Mouse (Mus musculus): ENCODE results near the gene Cntfr.

The Cntfr gene

DNA sequence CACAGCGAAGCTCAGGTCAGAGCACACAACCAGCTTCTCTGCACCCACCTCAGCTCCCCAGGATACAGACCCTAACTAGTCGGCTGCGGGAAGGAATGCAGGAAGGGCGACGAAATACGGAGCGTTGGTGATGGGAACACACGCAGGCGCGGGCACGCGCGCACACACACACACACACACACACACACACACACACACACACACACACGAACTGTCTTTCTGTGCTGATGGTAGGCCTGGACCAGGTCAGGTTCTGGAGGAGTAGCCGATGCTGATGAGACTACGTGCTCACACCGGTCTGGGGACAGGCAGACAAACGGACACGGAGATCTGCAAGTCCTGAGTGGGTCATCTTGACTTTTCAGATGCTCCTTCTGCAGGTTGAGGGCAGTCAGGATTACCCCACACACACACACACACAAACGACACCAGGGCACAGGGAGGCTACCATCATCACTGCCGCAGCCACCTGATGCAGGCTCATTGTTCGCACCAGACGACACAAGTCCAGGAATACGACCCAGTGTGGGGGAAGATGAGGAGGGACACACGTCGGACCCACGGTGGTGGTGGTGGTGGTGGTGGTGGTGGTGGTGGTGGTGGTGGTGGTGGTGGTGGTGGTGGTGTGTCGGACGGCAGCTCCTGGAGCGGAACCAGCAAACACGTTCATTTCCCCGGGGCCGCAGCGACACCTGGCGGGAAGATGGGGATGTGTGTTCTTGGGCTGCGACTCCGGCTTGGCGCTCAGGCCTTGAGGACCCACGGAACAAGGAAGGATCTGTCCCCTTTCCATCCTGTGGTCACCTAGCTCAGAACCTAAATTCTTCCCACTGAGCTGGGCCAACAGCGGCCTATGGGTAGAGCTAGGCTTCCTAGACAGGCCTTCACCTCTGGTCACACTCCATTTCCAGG is at the start of gene Cntfr:
Cntfr (minus strand) TSS at position 160 of the 912 bp plus-strand sequence.
- DNase-seq (ENCODE audit: low spot score): peak; percentile 70

DNA sequence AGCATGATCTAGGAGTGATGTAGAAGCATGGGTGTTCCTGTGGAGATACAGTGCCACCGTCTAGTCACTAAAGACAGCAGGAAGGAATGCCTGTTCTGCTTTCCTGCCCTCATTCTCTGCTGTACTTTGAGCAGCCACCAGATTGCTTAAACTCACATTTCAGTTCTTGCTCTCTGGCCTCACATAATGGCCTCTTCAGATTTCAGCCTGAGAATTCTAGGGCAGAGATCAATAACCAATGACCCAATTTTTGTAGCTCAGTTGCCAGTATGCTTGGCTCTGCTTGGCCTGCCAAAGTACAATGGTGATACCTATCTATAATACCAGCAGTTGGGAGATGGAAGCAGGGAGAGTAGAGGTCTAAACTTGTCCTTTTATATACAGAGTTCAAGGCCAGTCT is 48.1 kb upstream of the Cntfr start:
- no peak for DNase-seq (ENCODE audit: low spot score)

DNA sequence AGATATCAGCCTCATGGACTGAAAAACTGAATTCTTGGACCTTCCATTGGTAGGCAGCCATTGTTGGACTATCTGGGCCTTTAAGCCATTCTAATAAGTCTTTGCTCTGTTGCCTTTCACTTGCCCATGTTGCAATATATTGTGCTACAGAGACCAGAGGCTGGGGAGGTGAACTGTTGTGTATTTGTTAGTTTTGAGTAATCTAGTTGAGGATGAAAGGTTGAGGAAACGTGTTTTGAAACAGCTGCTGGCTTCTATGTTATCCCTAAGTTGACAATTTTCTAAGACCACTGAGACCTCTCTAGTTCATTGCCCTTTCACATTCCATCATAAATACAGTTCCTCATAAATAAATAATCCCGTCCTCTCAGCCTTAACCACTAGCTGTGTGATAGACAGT is 47.2 kb upstream of the Cntfr start:
- DNase-seq (ENCODE audit: low spot score): no peak

DNA sequence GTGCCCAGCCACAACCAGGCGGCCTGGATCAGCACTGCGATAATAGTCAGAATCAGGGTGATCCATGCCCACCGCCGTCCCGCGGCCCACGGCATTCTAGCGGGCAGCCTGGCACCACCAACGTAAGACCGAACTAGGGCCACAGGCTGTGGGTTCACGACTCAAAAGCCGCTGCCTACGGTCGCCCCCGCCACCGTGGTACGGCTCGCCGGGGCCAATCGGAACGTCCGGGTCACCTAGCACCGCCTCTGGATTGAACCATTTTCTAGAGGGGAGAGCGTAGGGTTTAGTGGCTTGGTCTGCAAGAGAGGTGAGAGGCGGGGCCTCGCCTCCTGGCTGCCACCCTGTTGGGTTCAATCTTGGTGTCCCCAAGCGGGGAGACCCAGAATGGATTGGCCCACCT is 44.3 kb upstream of the Cntfr start:
- peak; percentile 91 for DNase-seq (ENCODE audit: low spot score)

DNA sequence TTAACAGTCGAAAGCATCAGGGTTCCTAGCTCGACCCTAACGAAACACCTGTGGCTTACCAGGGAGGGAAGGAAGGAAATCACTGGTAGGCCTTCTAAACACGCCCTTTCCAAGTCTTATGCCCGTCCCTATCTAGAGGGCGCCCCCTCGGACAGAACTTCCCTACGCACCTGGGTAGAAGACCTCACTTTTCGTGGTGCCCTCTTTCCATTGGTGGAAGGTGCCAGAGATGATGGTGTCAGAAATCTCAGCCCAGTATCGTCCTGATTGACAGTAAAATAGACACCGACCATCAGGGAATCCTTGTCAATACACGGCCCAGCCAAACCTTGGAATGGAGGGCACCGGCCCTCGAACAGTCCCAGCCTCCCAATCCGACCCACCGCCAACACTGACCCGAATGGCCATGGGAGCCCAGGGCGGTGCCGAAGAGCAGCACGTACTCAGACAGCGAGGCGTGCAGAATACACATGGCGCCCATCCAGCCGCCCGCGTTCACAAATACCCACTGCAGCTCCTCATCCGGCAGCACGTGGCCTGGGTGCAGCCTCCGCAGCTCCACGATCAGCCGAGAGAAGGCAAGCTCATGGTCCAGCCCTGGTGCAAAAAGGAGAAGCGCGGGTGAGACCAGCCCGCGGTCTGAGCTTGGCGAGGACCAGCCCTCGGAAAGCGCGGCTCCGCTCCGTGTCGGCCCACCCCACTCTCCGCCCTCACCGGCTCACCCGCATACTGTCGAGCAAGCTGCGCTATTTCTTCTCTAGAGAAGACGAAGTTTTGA is 43.7 kb upstream of the Cntfr start:
- peak; percentile 69 for DNase-seq (ENCODE audit: low spot score)

DNA sequence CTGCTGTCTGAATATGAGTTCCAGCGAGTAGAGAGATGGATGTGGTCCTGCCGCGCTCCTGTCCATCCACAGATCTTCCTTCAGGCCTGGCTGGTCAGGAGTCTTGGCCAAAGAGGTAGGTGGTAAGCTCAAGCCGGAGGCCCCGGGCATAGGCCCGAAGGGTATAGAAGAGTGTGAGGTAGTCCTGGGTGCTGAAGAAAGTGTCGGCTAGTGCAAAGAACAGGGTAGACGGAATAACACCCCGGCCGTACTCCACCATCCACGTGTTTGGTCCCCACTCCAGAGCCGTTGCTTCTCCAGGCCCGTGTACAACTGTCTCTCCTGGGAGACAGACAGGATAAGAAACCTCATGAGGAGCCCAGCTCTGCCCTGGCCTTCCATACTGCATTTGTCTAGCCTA is 42.4 kb upstream of the Cntfr start:
- DNase-seq (ENCODE audit: low spot score): no peak

DNA sequence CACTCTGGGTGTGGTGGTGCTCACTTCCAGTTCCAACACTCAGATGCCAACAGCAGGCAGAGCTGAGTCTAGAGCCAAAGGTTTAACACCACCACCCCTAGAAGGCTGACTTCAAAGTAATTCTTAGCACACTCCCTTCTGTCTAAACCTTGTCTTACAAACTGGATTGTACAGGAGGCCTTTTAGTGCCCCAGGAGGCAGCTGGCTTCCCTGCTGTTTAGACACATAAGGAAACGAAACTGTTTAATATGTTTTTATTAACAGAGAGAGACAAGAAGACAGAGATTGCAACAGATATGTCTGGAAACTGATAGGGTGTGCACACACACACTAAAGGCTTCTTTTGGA is 41.3 kb upstream of the Cntfr start:
- no peak for DNase-seq (ENCODE audit: low spot score)

DNA sequence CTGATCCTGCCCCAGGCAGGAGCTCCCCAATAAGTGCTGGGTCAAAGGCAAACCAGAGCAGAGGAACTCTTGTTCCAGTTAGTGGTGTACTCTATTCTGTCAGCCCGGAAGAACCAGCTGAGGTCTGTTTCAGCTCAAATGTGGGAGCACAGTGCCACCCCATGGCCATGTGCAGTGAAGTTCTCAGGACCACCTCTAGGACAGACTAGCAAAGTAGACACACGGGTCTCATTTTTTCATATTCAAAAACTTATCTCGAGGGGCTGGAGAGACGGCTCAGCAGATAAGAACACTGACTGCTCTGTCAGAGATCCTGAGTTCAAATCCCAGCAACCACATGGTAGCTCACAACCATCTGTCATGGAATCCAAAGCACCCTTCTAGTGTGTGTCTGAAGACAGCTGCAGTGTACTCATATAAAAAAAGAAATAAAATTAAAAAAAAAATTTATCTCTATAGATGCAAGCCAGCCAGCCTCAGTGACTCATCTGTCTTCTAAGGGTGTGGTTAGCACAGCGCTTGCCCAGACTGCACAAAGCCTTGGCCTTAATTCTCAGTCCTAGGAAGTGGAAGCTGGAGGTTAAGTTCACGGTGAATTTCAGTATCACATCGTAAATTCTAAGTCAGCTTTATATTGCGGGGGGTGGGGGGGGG is 40.8 kb upstream of the Cntfr start:
- DNase-seq (ENCODE audit: low spot score): peak; percentile 73

DNA sequence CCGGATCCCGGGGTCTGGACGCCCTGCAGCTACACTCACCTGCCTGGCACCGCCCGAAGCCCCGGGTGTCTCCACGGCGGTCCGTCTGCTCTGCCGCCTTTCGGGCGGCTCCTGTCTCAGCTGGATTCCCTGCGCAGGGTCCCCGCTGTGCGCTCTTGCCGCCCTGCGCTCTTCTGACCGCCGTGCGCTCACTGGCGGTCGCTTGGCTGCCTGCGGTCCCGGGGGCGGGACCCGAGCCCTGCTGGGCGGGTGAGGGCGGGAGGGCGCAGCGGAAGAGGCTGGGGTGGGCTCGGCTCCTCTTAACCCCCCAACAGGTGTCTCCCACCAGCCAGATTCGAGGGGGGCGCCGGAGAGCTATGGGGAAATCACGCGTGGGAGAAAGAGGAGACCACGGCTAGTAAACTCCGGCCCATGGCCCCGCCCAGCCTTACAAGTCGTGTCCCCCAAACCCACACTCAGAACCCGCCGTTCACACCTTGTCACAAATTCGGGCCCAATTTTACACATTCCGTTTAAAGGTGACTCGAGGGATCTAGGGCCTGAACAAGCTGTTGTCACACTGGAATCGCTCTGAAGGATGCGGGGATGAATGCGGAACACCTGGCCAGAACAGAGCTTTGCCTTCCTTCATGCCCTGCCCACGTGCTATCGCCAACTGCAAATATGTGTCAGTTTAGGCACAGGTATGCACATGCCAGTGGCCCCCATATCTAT is 34.3 kb upstream of the Cntfr start, which contains the start of gene Arid3c:
Arid3c (minus strand) TSS at position 91 of the 714 bp plus-strand sequence.
- no peak for DNase-seq (ENCODE audit: low spot score)

DNA sequence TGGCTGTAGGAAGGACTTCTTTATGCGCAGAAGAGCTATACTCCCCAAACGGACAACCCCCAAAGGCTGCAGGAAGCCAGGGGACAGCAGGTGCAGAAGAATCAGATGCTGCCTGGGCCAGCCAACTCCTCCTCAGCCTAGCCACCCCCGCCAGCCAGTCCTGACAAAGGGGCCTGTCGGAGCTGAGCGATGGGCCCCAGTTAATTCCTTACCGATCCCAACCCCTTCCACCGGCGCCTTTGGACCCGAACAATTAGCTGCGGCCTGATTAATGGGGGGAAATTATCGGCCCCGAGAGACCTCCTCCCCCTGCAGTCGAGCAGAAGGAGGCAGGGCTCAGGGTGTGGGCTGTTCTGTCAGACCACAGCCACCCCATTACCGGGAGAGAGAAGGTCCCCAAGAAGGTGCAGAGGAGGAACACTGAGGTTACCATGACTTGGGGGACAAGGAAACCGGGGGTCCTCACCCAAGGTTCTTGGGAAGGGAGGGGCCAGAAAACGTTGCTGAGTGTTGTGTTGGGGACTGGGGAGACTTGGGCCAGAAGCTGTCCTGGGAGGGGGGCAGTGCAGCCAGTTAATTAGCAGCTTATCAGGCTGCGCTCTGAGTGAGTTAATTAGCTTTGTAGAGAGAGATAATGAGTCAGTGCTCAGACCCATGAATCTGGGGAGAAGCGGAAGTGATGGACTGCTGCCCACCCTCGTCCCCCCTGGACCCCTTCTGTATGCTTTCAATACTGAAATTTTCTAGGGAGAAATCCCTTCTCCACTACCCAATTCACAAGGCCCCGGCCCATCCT is 30.1 kb upstream of the Cntfr start:
- no peak for DNase-seq (ENCODE audit: low spot score)

DNA sequence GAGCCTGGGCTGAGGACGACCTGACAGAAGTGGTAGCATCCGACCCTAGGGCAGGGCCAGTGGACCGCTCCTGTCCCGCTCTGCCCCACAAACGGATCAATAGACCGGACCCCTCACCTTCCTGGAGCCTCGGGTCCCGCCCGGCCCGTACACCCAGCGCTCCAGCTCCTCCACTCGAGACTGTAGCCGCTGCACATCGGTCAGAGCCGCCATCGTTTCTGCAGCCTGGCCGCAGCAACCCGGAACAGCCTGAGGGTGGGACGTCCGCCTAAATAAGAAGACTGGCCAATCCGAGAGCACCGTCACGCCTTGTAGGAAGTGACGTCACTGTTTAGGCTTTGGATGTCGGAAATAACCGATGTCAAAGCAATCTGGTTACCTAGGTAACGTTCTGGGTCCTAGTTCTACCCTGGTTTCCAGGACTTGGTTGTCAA is 26.0 kb upstream of the Cntfr start, which contains the start of gene Dctn3:
Dctn3 (minus strand) TSS at position 253 of the 434 bp plus-strand sequence.
- peak; percentile 95 for DNase-seq (ENCODE audit: low spot score)

DNA sequence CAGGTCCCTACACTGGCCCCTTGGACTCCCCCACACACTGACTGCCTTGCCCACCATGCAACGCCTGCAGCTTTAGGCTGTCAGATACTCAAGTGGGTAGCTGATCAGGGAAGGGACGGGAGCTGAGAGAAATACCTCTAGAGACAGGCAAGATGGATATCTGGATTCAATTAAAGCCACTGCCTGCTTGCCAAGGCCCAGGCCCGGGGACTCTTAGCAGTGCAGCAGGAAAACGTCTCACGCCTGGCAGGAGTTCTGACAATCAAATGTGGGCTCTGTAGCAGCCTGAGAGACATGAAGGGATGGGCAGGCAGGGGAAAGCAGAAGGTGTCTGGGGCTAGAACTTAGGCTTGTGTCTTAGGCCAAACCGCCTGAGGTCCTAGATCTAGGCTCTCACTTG is 19.9 kb upstream of the Cntfr start:
- no peak for DNase-seq (ENCODE audit: low spot score)

DNA sequence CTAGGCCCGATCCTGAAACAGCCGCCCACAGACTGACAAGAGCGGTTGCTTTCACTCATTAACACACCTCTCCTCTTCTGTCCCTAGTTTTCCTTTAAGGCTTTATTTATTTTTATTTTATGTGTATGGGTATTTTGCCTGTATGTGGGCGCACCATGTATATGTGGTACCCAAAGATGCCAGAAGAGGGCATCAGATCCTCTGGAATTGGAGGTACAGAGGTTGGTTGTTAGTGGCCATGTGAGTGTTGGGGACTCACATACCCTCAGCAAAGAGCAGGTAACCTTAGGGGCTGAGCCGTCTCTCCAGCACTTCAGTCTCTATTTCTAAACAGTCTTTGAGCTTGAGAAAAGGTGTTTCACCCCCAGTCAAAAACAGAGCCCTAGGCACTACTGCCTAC is 18.7 kb upstream of the Cntfr start:
- no peak for DNase-seq (ENCODE audit: low spot score)

DNA sequence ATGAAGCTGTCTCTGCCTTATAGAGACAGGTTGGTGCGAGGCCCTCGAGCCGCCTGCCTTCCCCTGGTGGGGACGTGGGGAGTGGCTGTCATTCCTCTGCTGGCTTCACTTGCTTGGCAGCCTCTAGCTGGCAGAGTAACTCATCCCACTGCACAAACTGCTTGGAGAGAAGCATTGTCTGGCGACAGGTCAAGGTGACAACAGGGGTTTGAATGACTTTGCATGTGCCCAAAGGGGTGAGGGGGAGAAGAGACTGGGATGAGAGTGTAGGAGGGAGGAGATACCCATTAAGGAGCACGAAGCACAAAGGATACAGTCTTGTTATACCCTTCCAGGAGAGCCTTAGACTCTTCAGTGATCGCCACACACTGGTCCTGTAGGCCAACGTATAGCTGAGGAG is 18.2 kb upstream of the Cntfr start:
- no peak for DNase-seq (ENCODE audit: low spot score)

DNA sequence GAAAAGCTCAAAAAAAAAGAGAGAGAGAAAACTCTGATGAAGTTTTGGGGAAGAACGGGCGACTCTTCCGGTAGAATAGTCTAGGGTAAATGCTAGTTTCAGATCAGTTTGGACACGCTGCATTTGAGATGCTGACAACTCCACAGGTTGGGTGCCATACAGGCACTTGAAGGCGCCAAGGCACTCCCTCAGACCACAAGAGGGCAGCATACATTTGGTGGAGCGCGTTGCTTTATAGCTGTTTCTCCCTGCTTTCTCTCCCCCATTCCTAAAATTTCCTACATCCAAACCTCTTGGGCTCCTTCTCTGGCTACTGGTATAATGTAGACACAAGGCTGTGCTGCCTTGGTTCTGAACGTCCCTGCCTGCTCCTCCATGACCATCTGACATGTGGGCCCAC is 17.4 kb upstream of the Cntfr start:
- DNase-seq (ENCODE audit: low spot score): no peak

DNA sequence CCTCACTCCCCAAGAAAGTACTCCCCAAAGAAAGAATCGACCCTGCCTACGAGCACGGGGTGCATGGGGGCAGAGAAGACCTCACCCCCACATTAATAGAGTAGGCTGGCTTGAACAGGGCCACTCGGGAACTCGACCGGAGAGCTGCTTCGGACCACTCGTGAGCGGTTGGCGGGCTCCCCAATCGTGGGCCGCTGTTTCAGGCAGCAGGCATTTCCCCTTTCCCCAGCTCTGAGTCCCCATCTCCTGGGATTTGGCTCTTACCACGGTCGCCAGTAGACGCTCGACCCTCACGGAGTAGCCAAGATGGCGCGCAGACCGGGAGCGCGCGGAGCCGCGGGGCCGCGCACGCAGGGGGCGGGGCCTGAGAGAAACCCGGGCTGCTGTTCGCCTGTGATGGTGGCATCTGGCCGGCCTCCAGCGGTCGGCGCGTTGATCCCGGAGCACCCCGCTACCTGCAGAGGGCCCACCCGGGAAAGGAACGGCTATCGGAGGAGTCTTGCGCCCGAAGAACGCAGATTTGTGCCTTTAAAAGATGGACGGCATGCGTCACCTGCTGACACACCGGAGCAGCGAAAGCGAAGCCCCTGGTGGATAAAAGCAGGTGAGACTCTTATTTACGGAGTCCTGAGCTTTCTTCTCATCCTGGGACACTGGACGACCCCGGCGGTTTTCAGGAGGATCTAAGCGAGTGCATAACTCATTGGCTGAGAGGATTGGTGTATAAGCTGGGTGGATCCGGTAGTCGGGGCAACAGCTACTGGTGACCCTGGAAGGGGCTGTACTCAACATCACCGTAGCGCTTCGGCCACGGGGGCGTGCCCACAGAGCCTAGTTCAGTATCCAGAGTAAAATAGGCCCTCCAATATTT is 16.5 kb upstream of the Cntfr start, which contains the start of gene Rpp25l:
Rpp25l (minus strand) TSS at position 338 of the 871 bp plus-strand sequence.
- DNase-seq (ENCODE audit: low spot score): no peak

DNA sequence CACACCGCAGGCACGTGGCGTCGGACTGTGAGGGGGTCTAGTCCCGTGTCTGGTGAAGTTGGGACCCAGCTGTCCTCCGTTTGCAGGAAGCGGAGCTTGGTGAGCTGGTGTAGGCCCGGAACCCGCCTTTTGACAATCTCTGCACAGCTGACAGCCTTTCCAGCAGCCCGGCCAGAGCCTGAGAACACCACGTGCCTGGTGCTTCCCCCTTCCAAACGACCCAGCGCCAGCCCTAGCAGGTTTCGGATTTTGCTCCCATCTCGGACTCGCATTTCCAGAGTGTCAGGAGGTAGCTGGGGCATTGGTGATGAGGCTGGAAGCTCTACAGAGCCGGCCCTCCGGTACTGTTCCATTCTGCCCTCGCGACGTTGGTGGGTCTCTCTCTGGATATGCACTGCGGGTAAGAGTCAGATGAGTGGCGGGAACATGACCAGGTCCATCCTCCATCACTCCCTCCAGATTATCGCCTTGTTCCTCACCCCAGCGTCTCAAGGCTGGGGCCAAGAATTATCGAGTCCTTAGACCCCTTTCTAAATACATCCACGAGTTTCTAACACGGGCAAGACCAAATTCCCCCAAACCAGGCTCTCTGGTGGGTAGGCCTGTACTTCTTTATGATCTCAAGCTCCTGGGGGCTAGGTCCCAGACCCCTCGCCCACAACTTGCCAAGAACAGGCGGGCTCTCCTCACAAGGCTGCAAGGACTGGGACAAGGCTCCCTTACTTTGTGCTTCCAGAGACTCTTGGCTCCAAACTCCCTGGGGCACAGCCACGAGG is 15.7 kb upstream of the Cntfr start:
- DNase-seq (ENCODE audit: low spot score): no peak

DNA sequence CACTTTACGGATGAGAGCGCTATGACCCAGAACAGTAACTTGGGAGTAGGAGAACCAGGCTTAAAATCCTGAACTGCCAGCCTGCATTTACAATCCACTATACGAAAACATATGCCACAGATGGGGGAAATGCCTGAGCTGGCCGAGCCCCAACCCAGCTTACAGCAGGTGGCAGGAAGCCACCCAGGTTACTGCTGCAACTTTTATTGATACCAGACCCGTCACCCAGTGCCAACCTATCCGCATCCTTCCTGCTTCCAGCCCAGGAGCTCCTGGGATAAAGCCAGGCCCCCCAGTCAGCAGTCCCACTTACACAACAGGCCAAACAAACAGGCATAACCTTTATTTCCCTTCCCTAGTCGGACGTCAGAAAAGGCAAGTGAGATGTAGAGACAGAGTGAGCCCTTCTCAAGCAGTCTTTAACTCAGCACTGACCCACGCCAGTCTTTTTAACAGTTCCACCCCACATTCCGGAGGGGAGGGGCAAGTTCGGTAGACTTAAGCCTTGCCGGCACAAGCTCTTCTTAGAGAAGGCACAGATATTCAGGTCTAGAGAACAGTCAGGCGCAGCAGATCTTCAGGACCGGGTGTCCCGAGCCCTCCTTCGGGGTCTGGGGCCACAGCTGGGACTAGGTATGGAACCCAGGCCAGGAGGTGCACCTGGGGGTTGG is 15.0 kb upstream of the Cntfr start:
- DNase-seq (ENCODE audit: low spot score): no peak

DNA sequence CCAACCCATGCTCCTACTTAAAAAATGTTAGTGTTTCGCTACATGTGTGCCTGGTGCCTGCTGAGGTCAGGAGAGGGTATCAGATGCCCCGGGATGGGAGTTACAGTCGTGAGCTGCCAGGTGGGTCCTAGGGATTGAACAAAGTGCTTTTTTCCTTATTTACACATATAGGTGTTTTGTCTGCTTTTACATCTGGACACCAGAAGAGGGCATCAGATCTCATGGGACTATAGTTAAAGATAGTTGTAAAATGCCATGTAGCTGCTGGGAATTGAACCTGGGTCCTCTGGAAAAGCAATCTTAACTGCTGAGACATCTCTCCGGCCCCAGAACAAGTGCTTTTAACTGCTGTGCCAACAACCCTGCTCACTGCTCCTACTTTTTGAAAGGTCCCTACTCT is 13.3 kb upstream of the Cntfr start:
- no peak for DNase-seq (ENCODE audit: low spot score)

Measured in left cerebral cortex, adult 11 months (tissue).